Mouse (Mus musculus) ovary, postnatal 14 days (tissue): ENCODE measurements at regions not wholly inside any gene's neighbourhood (a gene's known extent, or its start where the extent isn't known, plus 50 kb on each side); places are given as distances from the start of the nearest gene placed in this dataset.

Source experiments
- DNase-seq: peaks from one replicate; pipeline ENCODE4 v3.0.0; 2022; ENCODE audit warnings: low spot score

DNA sequence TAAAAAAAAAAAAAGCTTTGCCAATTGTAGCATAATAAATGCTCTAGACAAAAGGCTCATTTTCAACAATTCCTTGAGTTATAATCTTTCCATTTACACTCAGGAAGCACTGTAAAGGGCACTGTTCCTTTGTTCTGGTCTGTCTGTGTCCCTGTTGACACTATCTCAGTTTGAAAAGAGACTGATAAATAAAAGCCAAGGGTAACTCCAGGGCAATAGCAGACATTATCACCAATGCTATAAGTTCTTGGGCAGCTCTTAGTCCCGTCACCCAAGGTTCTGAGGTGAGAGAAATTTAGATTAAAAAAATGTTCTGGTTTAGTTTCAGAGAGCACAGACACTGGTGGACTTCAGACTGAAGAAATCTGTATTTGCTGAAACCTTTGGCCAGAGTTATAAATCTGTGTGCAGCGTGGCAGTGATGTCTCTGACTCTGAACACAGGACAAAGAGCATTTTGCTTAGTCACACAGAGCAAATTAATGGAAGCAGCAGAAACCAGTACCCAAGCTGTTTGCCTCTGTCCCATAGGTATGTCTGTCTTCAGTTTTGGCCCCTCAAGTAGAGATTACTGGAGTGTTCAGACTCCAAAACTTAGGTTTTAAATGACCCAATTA is 57.6 kb upstream of the Apob start:
- no peak for DNase-seq

DNA sequence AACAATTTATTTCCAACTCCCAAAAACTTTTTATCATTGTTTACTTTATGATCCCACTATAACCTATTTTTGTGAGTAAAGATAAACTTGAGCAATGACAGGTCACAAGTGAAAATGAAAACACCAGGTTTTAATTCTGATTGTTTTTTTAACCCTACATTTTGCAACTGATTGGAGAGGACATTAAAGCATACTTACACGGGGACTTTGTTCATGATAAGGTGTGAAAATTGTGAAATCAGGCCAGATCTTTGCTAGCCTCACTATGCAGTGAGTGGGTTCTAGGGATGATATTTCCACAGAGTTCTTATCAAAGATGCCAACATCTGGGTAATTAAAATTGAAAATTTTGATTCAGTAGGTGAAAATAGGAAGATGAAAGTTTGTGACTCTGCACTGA is 56.6 kb upstream of the Apob start:
- no peak for DNase-seq
